Mouse (Mus musculus): ENCODE results near the gene Fxyd1.

Fxyd1 gene

DNA sequence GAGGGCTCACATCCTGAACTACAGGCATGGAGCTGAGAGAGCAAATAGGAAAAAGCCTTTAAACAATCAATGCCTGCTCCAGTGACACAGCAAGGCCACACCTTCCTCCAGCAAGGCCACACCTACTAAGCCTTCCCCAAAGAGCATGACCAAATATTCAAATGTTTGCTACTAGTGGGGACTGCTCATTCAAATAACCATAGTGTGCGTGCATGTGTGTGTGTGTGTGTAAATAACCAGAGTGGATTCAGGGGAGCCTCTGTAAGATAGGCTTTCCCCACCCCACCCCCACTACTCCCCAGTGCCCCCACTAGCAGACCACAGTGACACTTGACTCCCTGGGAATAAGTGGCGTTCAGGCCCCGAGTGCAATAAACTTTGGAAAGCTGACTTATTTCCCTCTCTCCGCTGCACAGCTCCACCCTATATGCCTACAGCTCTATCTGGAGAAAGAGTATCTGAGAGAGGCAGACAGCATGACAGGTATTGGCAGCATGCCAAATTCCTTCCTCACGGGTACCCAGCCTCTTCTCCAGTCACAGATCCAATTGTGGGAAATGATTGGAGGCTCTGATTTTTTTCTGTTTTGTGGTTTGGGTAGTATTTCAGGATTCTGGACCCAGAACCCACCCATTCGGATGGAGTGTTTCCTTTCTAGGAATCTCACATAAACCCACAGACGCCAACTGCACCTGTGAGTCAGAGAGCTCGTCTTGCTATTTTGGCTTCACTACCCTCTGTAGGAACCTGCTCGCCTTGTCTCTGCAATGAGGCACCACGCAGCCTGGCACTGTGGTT lies 39.7 kb downstream of the Fxyd1 start:
- DNase-seq (ENCODE audit: low read depth): peak; percentile 36

DNA sequence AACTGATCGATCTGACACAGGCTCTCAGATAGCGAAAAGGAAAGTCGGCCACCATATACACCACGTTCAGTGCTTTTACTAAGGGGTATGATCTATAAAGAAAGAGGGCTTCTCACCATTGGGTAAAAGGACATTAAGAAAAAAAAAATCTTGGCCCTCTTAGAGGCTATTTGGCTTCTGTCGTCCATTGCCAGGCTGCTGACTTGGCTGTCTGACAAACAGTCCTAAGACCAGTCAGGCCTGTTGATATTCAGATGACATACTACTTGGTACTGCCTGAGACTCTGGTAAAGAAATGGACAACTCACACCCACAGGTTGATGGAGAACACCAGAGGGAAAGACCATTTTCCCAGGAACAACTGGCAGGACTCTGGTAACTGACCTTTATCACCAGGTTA lies 44.0 kb downstream of the Fxyd1 start:
- DNase-seq (ENCODE audit: low read depth): no peak

DNA sequence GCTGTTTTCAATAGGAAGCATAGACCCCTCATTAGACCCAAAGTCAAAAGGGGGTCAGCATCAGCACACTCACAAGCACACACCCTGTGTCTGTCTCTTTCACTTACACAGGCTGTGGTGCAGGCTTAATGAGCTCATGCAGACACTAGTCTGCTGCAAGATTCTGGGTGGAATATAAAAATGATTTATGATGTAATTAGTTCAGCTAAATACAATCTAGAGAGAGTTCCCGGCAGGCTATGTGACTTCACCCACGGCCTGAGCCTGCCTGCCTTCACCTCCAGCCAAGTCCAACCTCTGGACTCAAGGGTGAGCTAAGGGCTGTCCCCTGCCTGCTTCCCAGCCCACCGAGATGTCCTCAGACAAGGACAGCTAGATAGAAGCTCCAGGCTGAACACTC lies 48.1 kb downstream of the Fxyd1 start:
- no peak for DNase-seq (ENCODE audit: low read depth)

DNA sequence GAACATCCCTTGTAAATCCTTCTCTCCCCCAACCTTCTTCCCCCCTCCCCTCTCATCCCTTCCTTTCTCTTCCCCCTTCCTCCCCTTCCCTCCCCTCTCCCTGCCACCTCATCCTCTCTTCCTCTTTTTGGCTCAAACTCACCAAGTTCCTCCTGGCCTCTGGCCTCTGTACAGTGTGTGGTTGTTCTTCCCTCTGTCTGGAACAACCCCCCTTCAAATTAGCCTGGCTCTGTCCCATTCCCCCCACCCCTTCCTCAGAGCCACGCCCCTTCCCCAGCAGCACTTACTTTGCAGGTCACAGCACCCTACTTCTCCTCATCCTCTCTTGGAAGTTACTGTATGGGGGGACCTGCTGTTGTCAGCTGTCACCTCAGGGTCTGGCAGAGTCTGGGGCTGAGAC lies 48.8 kb downstream of the Fxyd1 start:
- DNase-seq (ENCODE audit: low read depth): no peak

DNA sequence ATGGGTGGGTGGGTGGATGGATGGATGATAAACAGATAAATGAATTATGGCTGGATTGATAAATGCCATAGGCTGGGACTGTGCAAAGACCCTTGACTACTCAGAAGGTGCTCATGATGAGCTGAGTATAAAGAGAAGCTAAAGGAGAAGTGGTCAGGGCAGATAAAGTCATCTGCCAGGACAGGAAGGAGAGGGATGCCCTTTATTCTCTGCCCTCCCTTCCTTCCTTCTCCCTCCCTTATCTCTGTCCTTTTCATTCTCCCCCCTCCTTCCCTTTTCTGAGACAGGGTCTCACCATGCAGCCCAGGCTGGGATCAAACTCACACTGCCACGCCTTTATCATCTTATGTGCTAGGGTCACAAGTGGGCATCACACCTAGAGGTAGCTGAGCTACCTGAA lies 49.2 kb downstream of the Fxyd1 start:
- DNase-seq (ENCODE audit: low read depth): no peak

DNA sequence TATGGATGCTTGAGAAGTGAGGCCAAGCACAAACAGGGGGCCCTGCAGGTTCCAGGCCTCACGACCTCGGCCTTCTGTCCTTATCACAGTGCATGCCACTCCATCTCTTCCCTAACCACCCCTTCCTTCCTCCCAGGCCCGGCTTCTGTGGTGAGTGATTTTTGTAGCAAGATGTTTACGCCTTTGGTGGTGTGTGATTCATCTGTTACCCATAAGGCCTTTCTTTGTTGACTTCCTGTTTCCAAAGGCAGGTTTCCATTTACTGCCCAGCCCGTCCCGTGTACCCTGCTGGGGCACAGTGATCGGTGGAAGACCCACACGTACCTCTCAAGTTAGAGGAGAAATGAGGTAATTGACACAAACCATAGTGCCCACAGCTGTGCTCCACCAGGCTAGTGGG lies 54.3 kb downstream of the Fxyd1 start:
- DNase-seq (ENCODE audit: low read depth): no peak

All from fibroblast of lung, adult 2 months (primary cell).